Mouse (Mus musculus) heart, embryonic 14.5 days (tissue): ENCODE data around the gene Zfp319. TPM values are rescaled to one million over a fixed set of nuclear protein-coding genes. Genes with fewer than 3 reads are reported as not detected.

Source experiments
- ATAC-seq: fragments of 200-750 bp; cut with Nextera tagmentation; 2 replicates; pipeline ENCODE4 v1.8.0; 2017; ENCODE audit warnings: low read depth, moderate TSS enrichment; ENCODE audit not compliant: insufficient number of reproducible peaks, insufficient read depth, low FRiP score
- H3K27ac ChIP-seq, 2 experiments: fragments of 200-500 bp in 1 of 2; fragments of 300-500 bp in 1 of 2; sonication (generic) in 1 of 2; replicated peaks in 1 of 2; 2 replicates each; pipeline ENCODE4 v1.5.1; 2012 to 2014; ENCODE audit warnings: low read depth in 2 of 2, low read length in 2 of 2, control low read depth in 1 of 2, mild to moderate bottlenecking in 1 of 2, mixed read lengths in 1 of 2; ENCODE audit not compliant: control insufficient read depth in 1 of 2, insufficient read depth in 1 of 2
- H3K27me3 ChIP-seq: fragments of 300-500 bp; sonication (generic); 2 replicates; pipeline ENCODE4 v1.6.1; 2014; ENCODE audit warnings: mild to moderate bottlenecking, low read length, control low read depth; ENCODE audit not compliant: control insufficient read depth, insufficient read depth
- H3K36me3 ChIP-seq: fragments of 300-500 bp; sonication (generic); 2 replicates; pipeline ENCODE4 v1.6.1; 2014; ENCODE audit warnings: mild to moderate bottlenecking, control low read depth, low read length, mixed read lengths; ENCODE audit not compliant: control insufficient read depth, insufficient read depth
- H3K4me1 ChIP-seq, 2 experiments: fragments of 200-500 bp in 1 of 2; fragments of 300-500 bp in 1 of 2; sonication (generic) in 1 of 2; 2 replicates each; pipeline ENCODE4 v1.6.1; 2012 to 2014; ENCODE audit warnings: low read length in 2 of 2, control low read depth in 1 of 2, mixed read lengths in 1 of 2; ENCODE audit not compliant: control insufficient read depth in 2 of 2, insufficient read depth in 2 of 2
- H3K4me2 ChIP-seq: fragments of 300-500 bp; sonication (generic); 2 replicates; pipeline ENCODE4 v1.6.1; 2014; ENCODE audit warnings: mild to moderate bottlenecking, low read length
- H3K4me3 ChIP-seq, 2 experiments: fragments of 200-500 bp in 1 of 2; fragments of 300-500 bp in 1 of 2; sonication (generic) in 1 of 2; 2 replicates each; pipeline ENCODE4 v1.5.1; 2012 to 2014; ENCODE audit warnings: low read length in 2 of 2, mild to moderate bottlenecking in 2 of 2, control low read depth in 1 of 2, low read depth in 1 of 2, moderate library complexity in 1 of 2; ENCODE audit not compliant: control insufficient read depth in 1 of 2, insufficient read depth in 1 of 2
- H3K9ac ChIP-seq: fragments of 300-500 bp; sonication (generic); 2 replicates; pipeline ENCODE4 v1.6.1; 2014; ENCODE audit warnings: mild to moderate bottlenecking, low read length
- H3K9me3 ChIP-seq: fragments of 300-500 bp; sonication (generic); 2 replicates; pipeline ENCODE4 v1.6.1; 2016; ENCODE audit warnings: low read length, control low read depth; ENCODE audit not compliant: control insufficient read depth
- WGBS: fragments of 180-500 bp; shearing (Covaris S2); extraction: QIAGEN DNeasy Blood & Tissue Kit; methylation state at CpG from one replicate; pipeline ENCODE4 v1.1.7; 2014; 5-methylcytosine and 5-hydroxymethylcytosine counted together
- polyA plus RNA-seq: library from polyadenylated mRNA; unstranded; fragments of >200 nt; fragmentation: Nextera tagmentation; extraction: Ambion mirVana; gene quantifications from 2 replicates; pipeline ENCODE4 v1.2.1, GENCODE M21; 2014

Gene Zfp319
- polyA plus RNA-seq, 1 experiment from 2014 or later = 5.2 TPM

DNA sequence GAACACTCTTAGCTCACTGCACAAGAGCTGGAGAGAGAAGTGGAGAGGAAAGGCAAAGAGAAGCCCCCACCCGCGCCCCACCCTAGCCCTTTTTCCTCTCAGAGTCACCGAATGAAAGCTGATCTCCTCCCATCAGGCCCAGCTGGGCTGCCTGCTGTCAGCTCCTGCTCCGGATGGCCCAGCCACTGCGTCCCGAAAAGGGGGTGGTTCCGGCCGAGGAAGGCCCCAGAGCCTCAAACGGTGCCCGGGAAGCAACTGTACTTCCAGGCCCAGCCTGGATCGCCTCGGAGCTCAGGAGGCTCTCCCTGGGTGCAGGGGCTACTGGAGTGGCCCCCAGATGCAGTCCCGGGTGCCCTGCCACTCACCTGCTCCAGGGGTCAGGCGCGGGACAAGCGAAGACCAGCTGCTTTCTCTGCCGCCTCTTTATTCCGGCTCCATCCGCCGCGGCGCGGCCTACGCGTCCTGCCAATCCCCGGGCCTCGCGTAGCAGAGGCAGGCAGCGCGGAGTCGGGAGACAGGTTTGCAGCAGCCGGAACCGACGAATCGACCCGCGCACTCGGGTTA is 512 bp downstream of the Zfp319 start:
- peaks cover 60% of the 10 kb centered on the region for H3K36me3 ChIP-seq
- 0 out of 2 replicates have a peak, but pooled peaks cover 3% of the 10 kb centered on the region for H3K9me3 ChIP-seq
- ATAC-seq = peak; percentile 11
- H3K4me3 ChIP-seq = peak overlapping the region; percentile 87 to 89
- under 1% methylated on average over 38 of the region's 38 CpGs for WGBS
- peak overlapping the region; percentile 99 to 100 for H3K27ac ChIP-seq
- H3K4me1 ChIP-seq = peaks cover 6 to 30% of the 10 kb centered on the region in 2 experiments; a peak in 3 of 4 replicates
- peak overlapping the region; percentile 93 for H3K9ac ChIP-seq
- H3K27me3 ChIP-seq = no peaks in the 10 kb centered on the region
- peak overlapping the region; percentile 94 for H3K4me2 ChIP-seq

GRCm38 (mm10) chr8:95330367-95330766 is 1.4 kb downstream of the Zfp319 start:
- ATAC-seq = no peak
- 34% methylated on average over 1 of the region's 1 CpGs for WGBS
- H3K27ac ChIP-seq = no peak overlapping the region
- peaks cover 9 to 37% of the 10 kb centered on the region in 2 experiments; a peak in 3 of 4 replicates for H3K4me1 ChIP-seq
- H3K4me2 ChIP-seq = peak overlapping the region; percentile 94
- peak overlapping the region; percentile 93 for H3K9ac ChIP-seq
- H3K27me3 ChIP-seq = no peaks in the 10 kb centered on the region
- H3K36me3 ChIP-seq = peaks cover 64% of the 10 kb centered on the region
- 0 out of 2 replicates have a peak, but pooled peaks cover 3% of the 10 kb centered on the region for H3K9me3 ChIP-seq
- H3K4me3 ChIP-seq = peak overlapping the region in 1 of 2 experiments; percentile 89; a peak in 3 of 4 replicates

DNA sequence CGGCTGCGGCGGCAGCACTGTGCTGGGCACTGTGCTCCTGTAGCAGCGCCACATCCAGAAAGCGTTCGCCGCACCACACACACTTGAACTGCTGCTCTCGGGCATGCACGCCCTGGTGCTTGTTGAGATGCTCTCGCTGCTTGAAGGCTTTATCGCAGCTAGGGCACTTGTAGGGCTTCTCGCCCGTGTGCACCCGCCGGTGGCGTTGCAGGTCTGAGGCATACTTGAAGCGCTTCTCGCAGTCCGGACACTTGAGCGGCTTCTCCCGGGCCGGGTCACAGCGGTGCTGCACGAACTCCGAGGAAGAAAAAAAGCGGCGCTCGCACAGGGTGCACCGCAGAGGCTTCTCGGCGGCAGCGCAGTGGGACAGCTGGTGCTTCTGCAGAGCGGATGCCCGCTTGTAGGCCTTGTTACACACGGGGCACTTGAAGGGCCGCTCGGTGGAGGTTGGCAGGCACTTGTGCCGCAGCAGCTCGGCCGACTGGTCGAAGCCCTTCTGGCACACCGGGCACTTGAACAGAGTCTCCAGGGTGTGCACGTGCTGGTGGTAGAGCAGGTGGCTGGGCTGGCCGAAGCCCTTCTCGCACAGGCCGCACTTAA is 3.8 kb downstream of the Zfp319 start:
- Histone ChIP-seq H3K27me3 (no peaks in the 10 kb centered on the region), H3K4me1 (peaks cover 13 to 42% of the 10 kb centered on the region in 2 experiments; a peak in 3 of 4 replicates), H3K27ac (no peak overlapping the region), H3K9ac (no peak overlapping the region), H3K4me3 (no peak overlapping the region), H3K36me3 (peaks cover 64% of the 10 kb centered on the region), H3K4me2 (no peak overlapping the region), H3K9me3 (no peaks in the 10 kb centered on the region)
- 83% methylated on average over 46 of the region's 46 CpGs for WGBS
- ATAC-seq = no peak

GRCm38 (mm10) chr8:95326822-95327221 is 4.9 kb downstream of the Zfp319 start:
- Histone ChIP-seq H3K4me3 (no peak overlapping the region), H3K36me3 (peaks cover 64% of the 10 kb centered on the region), H3K9ac (no peak overlapping the region), H3K4me2 (no peak overlapping the region), H3K9me3 (no peaks in the 10 kb centered on the region), H3K4me1 (peaks cover 12 to 44% of the 10 kb centered on the region in 2 experiments; a peak in 3 of 4 replicates), H3K27ac (no peak overlapping the region), H3K27me3 (no peaks in the 10 kb centered on the region)
- no peak for ATAC-seq
- WGBS = 76% methylated on average over 5 of the region's 5 CpGs

GRCm38 (mm10) chr8:95324646-95325045 is 7.1 kb downstream of the Zfp319 start:
- H3K4me1 ChIP-seq = peaks cover 22 to 41% of the 10 kb centered on the region in 2 experiments
- 43% methylated on average over 5 of the region's 5 CpGs for WGBS
- no peak overlapping the region for H3K4me2 ChIP-seq
- no peak overlapping the region for H3K4me3 ChIP-seq
- H3K9ac ChIP-seq = no peak overlapping the region
- no peaks in the 10 kb centered on the region for H3K9me3 ChIP-seq
- no peaks in the 10 kb centered on the region for H3K27me3 ChIP-seq
- H3K36me3 ChIP-seq = peaks cover 62% of the 10 kb centered on the region
- ATAC-seq = no peak
- no peak overlapping the region for H3K27ac ChIP-seq

DNA sequence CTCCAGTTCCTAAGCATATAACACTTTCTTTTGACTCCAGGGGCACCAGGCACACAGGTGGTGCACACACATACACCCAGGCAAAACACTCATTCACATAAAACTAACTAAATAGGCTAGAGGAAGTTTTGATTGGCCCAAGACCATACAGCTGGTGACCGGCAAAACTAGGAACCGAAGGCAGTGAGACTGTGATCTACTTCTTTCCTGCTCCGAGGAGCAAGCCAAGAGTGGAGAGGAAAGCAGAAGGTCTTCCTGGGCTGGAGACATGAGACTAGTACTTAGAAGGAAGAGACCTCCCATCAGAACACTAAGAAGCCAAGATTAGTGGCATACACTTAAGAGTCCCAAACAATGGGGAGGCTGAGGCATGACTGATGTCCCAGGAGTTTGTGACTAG is 8.5 kb downstream of the Zfp319 start:
- 61% methylated on average over 3 of the region's 3 CpGs for WGBS
- H3K9ac ChIP-seq = no peak overlapping the region
- H3K36me3 ChIP-seq = peaks cover 48% of the 10 kb centered on the region
- H3K9me3 ChIP-seq = no peaks in the 10 kb centered on the region
- H3K4me2 ChIP-seq = no peak overlapping the region
- H3K4me1 ChIP-seq = peaks cover 22 to 38% of the 10 kb centered on the region in 2 experiments
- H3K27me3 ChIP-seq = no peaks in the 10 kb centered on the region
- H3K4me3 ChIP-seq = no peak overlapping the region
- no peak overlapping the region for H3K27ac ChIP-seq
- no peak for ATAC-seq

- ATAC-seq = peak; percentile 59
- H3K27me3 ChIP-seq = no peaks in the 10 kb centered on the region
- no peaks in the 10 kb centered on the region for H3K9me3 ChIP-seq
- peaks cover 20% of the 10 kb centered on the region for H3K36me3 ChIP-seq
- H3K4me3 ChIP-seq = peak overlapping the region; percentile 43 to 47
- 3% methylated on average over 41 of the region's 41 CpGs for WGBS
- H3K4me2 ChIP-seq = peak overlapping the region; percentile 90
- H3K4me1 ChIP-seq = peaks cover 21 to 23% of the 10 kb centered on the region in 2 experiments
- H3K27ac ChIP-seq = no peak overlapping the region
- peak overlapping the region; percentile 64 for H3K9ac ChIP-seq
Measured at GRCm38 (mm10) chr8:95320224-95321139, 11.3 kb downstream of the Zfp319 start.
